Mouse (Mus musculus): ENCODE data around the gene Gnaq. TPM values are rescaled to one million over a fixed set of nuclear protein-coding genes. Genes with fewer than 3 reads are reported as not detected.

Gnaq gene
- total RNA-seq, 2 experiments from 2014 or later: 161 to 168 TPM

- intact Hi-C loops (cut with DNase I): no loop called here
These were observed 51.1 kb downstream of the Gnaq start for GRCm38 (mm10) chr19:16183592-16184365.

GRCm38 (mm10) chr19:16186984-16187383 lies 54.4 kb downstream of the Gnaq start:
- DNase-seq (ENCODE audit: low spot score in 2 of 2): no peak
- intact Hi-C loops (cut with DNase I): no loop called here

More at GRCm38 (mm10) chr19:16183592-16184365, 51.1 kb downstream of the Gnaq start:
- no peak for DNase-seq (ENCODE audit: low spot score in 2 of 2)

- DNase-seq (ENCODE audit: low spot score in 2 of 2): no peak
- intact Hi-C loops (cut with DNase I): no loop called here
These were observed 55.3 kb downstream of the Gnaq start for GRCm38 (mm10) chr19:16187952-16188351.

GRCm38 (mm10) chr19:16189066-16189765 lies 56.6 kb downstream of the Gnaq start:
- DNase-seq (ENCODE audit: low spot score in 2 of 2): no peak
- intact Hi-C loops (cut with DNase I): no loop called here

GRCm38 (mm10) chr19:16198162-16198561 lies 65.5 kb downstream of the Gnaq start:
- intact Hi-C loops (cut with DNase I): no loop called here
- no peak for DNase-seq (ENCODE audit: low spot score in 2 of 2)

GRCm38 (mm10) chr19:16201356-16201755 lies 68.7 kb downstream of the Gnaq start:
- DNase-seq (ENCODE audit: low spot score in 2 of 2): no peak
- intact Hi-C loops (cut with DNase I): no loop called here

GRCm38 (mm10) chr19:16204776-16205680 lies 72.4 kb downstream of the Gnaq start:
- DNase-seq (ENCODE audit: low spot score in 2 of 2): no peak

GRCm38 (mm10) chr19:16209616-16210015 lies 77.0 kb downstream of the Gnaq start:
- intact Hi-C loops (cut with DNase I): loop anchor here (5.0 kb wide), 1 partner anchor 77 kb away; the partner anchor contains the start of gene Gnaq
- no peak for DNase-seq (ENCODE audit: low spot score in 2 of 2)

More at GRCm38 (mm10) chr19:16204776-16205680, 72.4 kb downstream of the Gnaq start:
- intact Hi-C loops (cut with DNase I): loop anchor here (5.0 kb wide), 1 partner anchor 73 kb away; the partner anchor contains the start of gene Gnaq

- DNase-seq (ENCODE audit: low spot score in 2 of 2): no peak
These were observed 82.3 kb downstream of the Gnaq start for GRCm38 (mm10) chr19:16214946-16215345.

GRCm38 (mm10) chr19:16215430-16216016 lies 82.9 kb downstream of the Gnaq start:
- DNase-seq (ENCODE audit: low spot score in 2 of 2): no peak
- intact Hi-C loops (cut with DNase I): no loop called here

More at GRCm38 (mm10) chr19:16214946-16215345, 82.3 kb downstream of the Gnaq start:
- intact Hi-C loops (cut with DNase I): no loop called here

- intact Hi-C loops (cut with DNase I): no loop called here
- DNase-seq (ENCODE audit: low spot score in 2 of 2): no peak
These were observed 87.3 kb downstream of the Gnaq start for GRCm38 (mm10) chr19:16219978-16220377.

- intact Hi-C loops (cut with DNase I): no loop called here
- DNase-seq (ENCODE audit: low spot score in 2 of 2): no peak
These were observed 89.9 kb downstream of the Gnaq start for GRCm38 (mm10) chr19:16222526-16222925.

- no peak for DNase-seq (ENCODE audit: low spot score in 2 of 2)
- intact Hi-C loops (cut with DNase I): no loop called here
These were observed 90.5 kb downstream of the Gnaq start for GRCm38 (mm10) chr19:16223126-16223525.

- no peak for DNase-seq (ENCODE audit: low spot score in 2 of 2)
- intact Hi-C loops (cut with DNase I): no loop called here
These were observed 92.2 kb downstream of the Gnaq start for GRCm38 (mm10) chr19:16224831-16225230.

GRCm38 (mm10) chr19:16231584-16231983 lies 99.0 kb downstream of the Gnaq start:
- intact Hi-C loops (cut with DNase I): no loop called here

GRCm38 (mm10) chr19:16235594-16235993 lies 103.0 kb downstream of the Gnaq start:
- DNase-seq (ENCODE audit: low spot score in 2 of 2): no peak

More at GRCm38 (mm10) chr19:16231584-16231983, 99.0 kb downstream of the Gnaq start:
- DNase-seq (ENCODE audit: low spot score in 2 of 2): no peak

GRCm38 (mm10) chr19:16237034-16237433 lies 104.4 kb downstream of the Gnaq start:
- intact Hi-C loops (cut with DNase I): no loop called here
- no peak for DNase-seq (ENCODE audit: low spot score in 2 of 2)

More at GRCm38 (mm10) chr19:16235594-16235993, 103.0 kb downstream of the Gnaq start:
- intact Hi-C loops (cut with DNase I): no loop called here

- intact Hi-C loops (cut with DNase I): no loop called here
- DNase-seq (ENCODE audit: low spot score in 2 of 2): no peak
These were observed 105.4 kb downstream of the Gnaq start for GRCm38 (mm10) chr19:16238072-16238471.

- no peak for DNase-seq (ENCODE audit: low spot score in 2 of 2)
- intact Hi-C loops (cut with DNase I): no loop called here
These were observed 105.9 kb downstream of the Gnaq start for GRCm38 (mm10) chr19:16238512-16238911.

Measured in left cerebral cortex, postnatal 36 days (tissue).